Mouse (Mus musculus): ENCODE measurements around the gene Pex11a. TPM values are rescaled to one million over a fixed set of nuclear protein-coding genes. Genes with fewer than 3 reads are reported as not detected.

Pex11a gene
- total and polyA plus RNA-seq, 3 experiments, result 2.1 to 4.3 (median 3.4) TPM

- no peak overlapping the region for H3K4me3 ChIP-seq (replicated peaks in 1 of 3; ENCODE audit: low read depth in 2 of 3, low read length in 2 of 3, poor library complexity in 1 of 3)
- H3K9ac ChIP-seq (ENCODE audit: insufficient read depth, low read depth), result no peak overlapping the region
- no peaks in the 10 kb centered on the region for H3K9me3 ChIP-seq (replicated peaks; ENCODE audit: low read length)
- no peaks in the 10 kb centered on the region for H3K36me3 ChIP-seq (replicated peaks in 1 of 2; ENCODE audit: control insufficient read depth in 1 of 2, insufficient read depth in 1 of 2, low read length in 1 of 2)
- dilution Hi-C loops (cut with MboI; ENCODE audit: extremely low pct_ligation_motif_present, extremely low pct_unique_long_range_greater_than_20kb, low sequenced_read_pairs) (no loop called here), in situ Hi-C loops (cut with MboI; ENCODE audit: low pct_ligation_motif_present, low pct_unique_long_range_greater_than_20kb, low sequenced_read_pairs) (no loop called here)
- no peaks in the 10 kb centered on the region for H3K79me2 ChIP-seq (replicated peaks; ENCODE audit: control insufficient read depth, extremely low read depth, insufficient read depth, poor library complexity, severe bottlenecking)
- peaks cover 2% of the 10 kb centered on the region for H3K27me3 ChIP-seq (replicated peaks)
- no peaks in the 10 kb centered on the region for H3K4me1 ChIP-seq (ENCODE audit: control insufficient read depth in 1 of 2, insufficient read depth in 2 of 2)
- no peak overlapping the region for H3K27ac ChIP-seq (ENCODE audit: insufficient read depth, low read depth)
- DNase-seq (ENCODE audit: extremely low read depth), result no peak
- H3K4me2 ChIP-seq (ENCODE audit: insufficient read depth, low read depth, poor library complexity, severe bottlenecking), result no peak overlapping the region
- TF ChIP-seq BHLHE40 (IDR thresholded peaks at IDR 0.05; ENCODE audit: low read depth, low read length) (no peak), JUN (IDR thresholded peaks at IDR 0.05; ENCODE audit: insufficient read depth, low read depth, low read length) (no peak), USF1 (IDR thresholded peaks at IDR 0.05; ENCODE audit: low read depth, low read length) (no peak), MAX (IDR thresholded peaks at IDR 0.05; ENCODE audit: low read length) (no peak), SMC3 (IDR thresholded peaks at IDR 0.05; ENCODE audit: low read depth, low read length) (no peak)
These were observed 28.9 kb upstream of the Pex11a start for GRCm38 (mm10) chr7:79771561-79772512.

GRCm38 (mm10) chr7:79769664-79770063 lies 26.7 kb upstream of the Pex11a start:
- TF ChIP-seq RAD21 (IDR thresholded peaks at IDR 0.05; ENCODE audit: low read depth, low read length), result no peak
- TF ChIP-seq KAT2A (IDR thresholded peaks at IDR 0.05; ENCODE audit: insufficient replicate concordance, low read length), result no peak
- TF ChIP-seq MEF2A (IDR thresholded peaks at IDR 0.05; ENCODE audit: borderline replicate concordance, low read depth, low read length), result no peak
- no peak for TF ChIP-seq CHD1 (IDR thresholded peaks at IDR 0.05; ENCODE audit: low read depth, low read length)
- no peak for TF ChIP-seq MXI1 (IDR thresholded peaks at IDR 0.05; ENCODE audit: low read depth, low read length)
- TF ChIP-seq RCOR1 (conservative IDR thresholded peaks at IDR 0.05; ENCODE audit: low read depth, low read length), result no peak
- no peak for TF ChIP-seq UBTF (IDR thresholded peaks at IDR 0.05; ENCODE audit: low read depth, low read length)
- no peak for TF ChIP-seq POLR2AphosphoS2 (IDR thresholded peaks at IDR 0.05; ENCODE audit: low read depth, low read length)
- no peak for TF ChIP-seq TCF12 (IDR thresholded peaks at IDR 0.05; ENCODE audit: low read depth, low read length)
- TF ChIP-seq MAFK (IDR thresholded peaks at IDR 0.05; ENCODE audit: insufficient replicate concordance, low read length), result no peak
- no peak for TF ChIP-seq PAX5 (IDR thresholded peaks at IDR 0.05; ENCODE audit: low read length)
- no peak for TF ChIP-seq USF1 (IDR thresholded peaks at IDR 0.05; ENCODE audit: low read depth, low read length)
- TF ChIP-seq ZMIZ1 (IDR thresholded peaks at IDR 0.05; ENCODE audit: low read depth, low read length), result no peak
- TF ChIP-seq ZKSCAN1 (IDR thresholded peaks at IDR 0.05; ENCODE audit: borderline replicate concordance, low read depth, low read length), result no peak
- TF ChIP-seq CTCF (conservative IDR thresholded peaks at IDR 0.05 in 1 of 2, IDR thresholded peaks at IDR 0.05 in 1 of 2; ENCODE audit: low read depth in 2 of 2, low read length in 2 of 2), result no peak
- TF ChIP-seq ZC3H11A (IDR thresholded peaks at IDR 0.05; ENCODE audit: low read depth, low read length), result no peak
- no peak for TF ChIP-seq ETS1 (conservative IDR thresholded peaks at IDR 0.05; ENCODE audit: low read depth, low read length)
- no peak overlapping the region for H3K9ac ChIP-seq (ENCODE audit: insufficient read depth, low read depth)
- no peak overlapping the region for H3K27ac ChIP-seq (ENCODE audit: insufficient read depth, low read depth)
- H3K79me2 ChIP-seq (replicated peaks; ENCODE audit: control insufficient read depth, extremely low read depth, insufficient read depth, poor library complexity, severe bottlenecking), result no peaks in the 10 kb centered on the region
- dilution Hi-C loops (cut with MboI; ENCODE audit: extremely low pct_ligation_motif_present, extremely low pct_unique_long_range_greater_than_20kb, low sequenced_read_pairs), result no loop called here
- no peaks in the 10 kb centered on the region for H3K4me1 ChIP-seq (ENCODE audit: control insufficient read depth in 1 of 2, insufficient read depth in 2 of 2)
- no peak for DNase-seq (ENCODE audit: extremely low read depth)
- no peaks in the 10 kb centered on the region for H3K36me3 ChIP-seq (replicated peaks in 1 of 2; ENCODE audit: control insufficient read depth in 1 of 2, insufficient read depth in 1 of 2, low read length in 1 of 2)
- no peak overlapping the region for H3K4me2 ChIP-seq (ENCODE audit: insufficient read depth, low read depth, poor library complexity, severe bottlenecking)
- no peak overlapping the region for H3K4me3 ChIP-seq (replicated peaks in 1 of 3; ENCODE audit: low read depth in 2 of 3, low read length in 2 of 3, poor library complexity in 1 of 3)
- no peaks in the 10 kb centered on the region for H3K9me3 ChIP-seq (replicated peaks; ENCODE audit: low read length)
- in situ Hi-C loops (cut with MboI; ENCODE audit: low pct_ligation_motif_present, low pct_unique_long_range_greater_than_20kb, low sequenced_read_pairs), result no loop called here
- H3K27me3 ChIP-seq (replicated peaks), result no peaks in the 10 kb centered on the region

Measured in CH12.LX (cell line).